Mouse (Mus musculus) CH12.LX (cell line): ENCODE measurements around the gene Rhoa. TPM values are rescaled to one million over a fixed set of nuclear protein-coding genes. Genes with fewer than 3 reads are reported as not detected.

Experiments
- DNase-seq: peaks from one replicate; pipeline ENCODE4 v3.0.0-alpha.2; 2013; ENCODE audit errors: extremely low read depth
- H3K27ac ChIP-seq: 2 replicates; pipeline ENCODE4 v1.5.1; 2012; ENCODE audit warnings: low read depth, mild to moderate bottlenecking, control low read depth, moderate library complexity; ENCODE audit not compliant: insufficient read depth
- H3K27me3 ChIP-seq: replicated peaks from 2 replicates; pipeline ENCODE3; 2012; ENCODE audit warnings: inconsistent platforms
- H3K36me3 ChIP-seq, 2 experiments: replicated peaks in 1 of 2; 2 replicates each; pipeline versions ENCODE3 to v1.6.1; 2012; ENCODE audit warnings: inconsistent platforms in 1 of 2, low read length in 1 of 2, mild to moderate bottlenecking in 1 of 2, mixed read lengths in 1 of 2, moderate library complexity in 1 of 2; ENCODE audit not compliant: control insufficient read depth in 1 of 2, insufficient read depth in 1 of 2
- H3K4me1 ChIP-seq, 2 experiments: 2 replicates each; pipeline ENCODE4 v1.6.1; 2012; ENCODE audit warnings: inconsistent platforms in 1 of 2, moderate library complexity in 1 of 2; ENCODE audit not compliant: insufficient read depth in 2 of 2, control insufficient read depth in 1 of 2
- H3K4me2 ChIP-seq: 2 replicates; pipeline ENCODE4 v1.6.1; 2012; ENCODE audit warnings: low read depth, mild to moderate bottlenecking, control low read depth; ENCODE audit not compliant: poor library complexity, insufficient read depth, severe bottlenecking
- H3K4me3 ChIP-seq, 3 experiments: fragments of 150-350 bp in 1 of 3; sonication (generic) in 1 of 3; replicated peaks in 1 of 3; 2 replicates each; pipeline versions ENCODE3 to v1.5.1; 2011 to 2012; ENCODE audit warnings: low read depth in 2 of 3, low read length in 2 of 3, mild to moderate bottlenecking in 2 of 3, moderate library complexity in 2 of 3, control low read depth in 1 of 3, improper control_type of control experiment in 1 of 3, inconsistent platforms in 1 of 3, mixed read lengths in 1 of 3; ENCODE audit not compliant: poor library complexity in 1 of 3
- H3K79me2 ChIP-seq: replicated peaks from 2 replicates; pipeline ENCODE4 v1.6.1; 2012; ENCODE audit warnings: mild to moderate bottlenecking, moderate library complexity; ENCODE audit not compliant: control insufficient read depth, poor library complexity, insufficient read depth, severe bottlenecking; ENCODE audit errors: extremely low read depth
- H3K9ac ChIP-seq: 2 replicates; pipeline ENCODE4 v1.6.1; 2012; ENCODE audit warnings: low read depth, mild to moderate bottlenecking, control low read depth, moderate library complexity; ENCODE audit not compliant: insufficient read depth
- H3K9me3 ChIP-seq: replicated peaks from 2 replicates; pipeline ENCODE3; 2012; ENCODE audit warnings: low read length, inconsistent platforms, mixed read lengths
- E2F4 ChIP-seq: IDR thresholded peaks from 2 replicates; pipeline ENCODE4 v1.6.1; 2011; ENCODE audit warnings: low read depth, low read length, improper control_type of control experiment; ENCODE audit not compliant: insufficient replicate concordance
- GABPA ChIP-seq: IDR thresholded peaks from 2 replicates; pipeline ENCODE4 v1.6.1; 2012; ENCODE audit warnings: low read depth, low read length, improper control_type of control experiment, inconsistent platforms; ENCODE audit not compliant: insufficient replicate concordance
- HCFC1 ChIP-seq: IDR thresholded peaks from 2 replicates; pipeline ENCODE4 v1.6.1; 2012; ENCODE audit warnings: low read depth, mild to moderate bottlenecking, inconsistent platforms, low read length, improper control_type of control experiment
- KAT2A ChIP-seq: IDR thresholded peaks from 2 replicates; pipeline ENCODE4 v1.6.1; 2012; ENCODE audit warnings: low read length, improper control_type of control experiment, inconsistent platforms; ENCODE audit not compliant: insufficient replicate concordance
- MAX ChIP-seq: IDR thresholded peaks from 2 replicates; pipeline ENCODE4 v1.6.1; 2011; ENCODE audit warnings: low read length, improper control_type of control experiment
- MAZ ChIP-seq: IDR thresholded peaks from 2 replicates; pipeline ENCODE4 v1.6.1; 2012; ENCODE audit warnings: low read depth, mild to moderate bottlenecking, inconsistent platforms, low read length, improper control_type of control experiment, moderate library complexity
- MXI1 ChIP-seq: IDR thresholded peaks from 2 replicates; pipeline ENCODE4 v1.6.1; 2011; ENCODE audit warnings: mild to moderate bottlenecking, low read depth, low read length, improper control_type of control experiment
- MYC ChIP-seq: IDR thresholded peaks from 2 replicates; pipeline ENCODE4 v1.6.1; 2011; ENCODE audit warnings: low read depth, mild to moderate bottlenecking, improper control_type of control experiment, low read length
- POLR2A ChIP-seq: IDR thresholded peaks from 2 replicates; pipeline ENCODE4 v1.6.1; 2011; ENCODE audit warnings: low read depth, mild to moderate bottlenecking, improper control_type of control experiment, low read length
- RAD21 ChIP-seq: IDR thresholded peaks from 2 replicates; pipeline ENCODE4 v1.6.1; 2011; ENCODE audit warnings: low read depth, mild to moderate bottlenecking, low read length, improper control_type of control experiment, moderate library complexity
- RCOR1 ChIP-seq: conservative IDR thresholded peaks from 2 replicates; pipeline ENCODE4 v1.6.1; 2012; ENCODE audit warnings: low read depth, mild to moderate bottlenecking, inconsistent platforms, low read length, improper control_type of control experiment
- SMC3 ChIP-seq: IDR thresholded peaks from 2 replicates; pipeline ENCODE4 v1.6.1; 2011; ENCODE audit warnings: low read depth, low read length, improper control_type of control experiment
- TBP ChIP-seq: conservative IDR thresholded peaks from 2 replicates; pipeline ENCODE4 v1.6.1; 2011; ENCODE audit warnings: low read depth, low read length, improper control_type of control experiment
- TCF12 ChIP-seq: IDR thresholded peaks from 2 replicates; pipeline ENCODE4 v1.6.1; 2014; ENCODE audit warnings: low read depth, mild to moderate bottlenecking, inconsistent platforms, low read length, improper control_type of control experiment
- UBTF ChIP-seq: IDR thresholded peaks from 2 replicates; pipeline ENCODE4 v1.6.1; 2012; ENCODE audit warnings: low read depth, mild to moderate bottlenecking, inconsistent platforms, low read length, improper control_type of control experiment, moderate library complexity
- USF1 ChIP-seq: IDR thresholded peaks from 2 replicates; pipeline ENCODE4 v1.6.1; 2014; ENCODE audit warnings: low read depth, mild to moderate bottlenecking, inconsistent platforms, low read length, improper control_type of control experiment
- ZNF384 ChIP-seq: IDR thresholded peaks from 2 replicates; pipeline ENCODE4 v1.6.1; 2012; ENCODE audit warnings: low read depth, low read length, improper control_type of control experiment, inconsistent platforms
- dilution Hi-C: fragments of 300-500 bp; cut with MboI; formaldehyde crosslinking; loops from 2 replicates; pipeline ENCODE4 v1.14.3; 2020; ENCODE audit warnings: low sequenced_read_pairs; ENCODE audit not compliant: extremely low pct_unique_long_range_greater_than_20kb, extremely low pct_ligation_motif_present
- in situ Hi-C: fragments of 300-500 bp; cut with MboI; formaldehyde crosslinking; loops from 3 replicates; pipeline ENCODE4 v1.14.3; 2019; ENCODE audit warnings: low sequenced_read_pairs, low pct_ligation_motif_present, low pct_unique_long_range_greater_than_20kb, mixed read lengths
- polyA plus RNA-seq: library from polyadenylated mRNA; unstranded; fragments of >175 nt; gene quantifications from 2 replicates; pipeline ENCODE4 v1.2.1, GENCODE M21; 2012; ENCODE audit warnings: low read depth; ENCODE audit not compliant: insufficient read length
- total RNA-seq, 2 experiments: library from RNA; depleted of rRNA; stranded (reverse); fragments of 300-350 nt in 1 of 2; fragments of >200 nt in 1 of 2; gene quantifications; 2 replicates each; pipeline ENCODE4 v1.2.3; 2012 to 2014

The Rhoa gene
- total and polyA plus RNA-seq, 3 experiments, result 84.0 to 308 (median 243) TPM

DNA sequence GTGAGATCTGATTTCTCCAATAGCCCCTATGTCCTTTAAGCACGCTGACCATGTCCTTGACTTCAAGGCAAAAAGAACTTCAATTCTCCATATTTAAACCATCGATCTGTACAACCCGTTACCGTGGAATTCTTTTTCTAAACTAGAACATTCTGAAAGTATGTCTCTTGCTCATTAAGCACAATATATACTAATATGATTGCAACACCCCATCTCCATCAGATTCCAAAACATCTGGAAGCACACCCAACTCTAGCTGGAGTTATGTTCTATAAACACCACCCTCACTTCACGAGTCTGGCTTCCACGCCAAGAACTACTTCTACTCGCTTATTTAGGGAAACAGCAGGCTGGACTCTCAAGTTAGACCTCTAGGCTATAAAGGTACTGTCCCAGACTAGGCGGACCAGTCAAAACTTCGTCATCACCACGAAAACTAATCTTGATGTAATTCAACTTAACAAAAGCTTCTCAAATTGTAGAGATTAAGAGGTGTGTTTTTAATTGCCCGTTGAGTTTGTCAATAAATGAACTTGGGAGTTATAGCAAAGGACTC lies 43.4 kb upstream of the Rhoa start:
- DNase-seq, result no peak
- H3K36me3 ChIP-seq, result no peaks in the 10 kb centered on the region
- TF ChIP-seq KAT2A, result no peak
- TF ChIP-seq MAZ, result no peak
- no peak for TF ChIP-seq USF1
- TF ChIP-seq E2F4, result no peak
- no peak for TF ChIP-seq TCF12
- TF ChIP-seq ZNF384, result no peak
- no peak for TF ChIP-seq GABPA
- no peak for TF ChIP-seq TBP
- TF ChIP-seq SMC3, result no peak
- no peak for TF ChIP-seq RAD21
- TF ChIP-seq POLR2A, result no peak
- TF ChIP-seq RCOR1, result no peak
- TF ChIP-seq MAX, result no peak
- no peak for TF ChIP-seq MYC
- no peak for TF ChIP-seq MXI1
- in situ Hi-C loops (no loop called here), dilution Hi-C loops (no loop called here)
- no peaks in the 10 kb centered on the region for H3K9me3 ChIP-seq
- H3K27ac ChIP-seq, result no peak overlapping the region
- H3K79me2 ChIP-seq, result no peaks in the 10 kb centered on the region
- H3K4me1 ChIP-seq, result peaks cover 2 to 27% of the 10 kb centered on the region in 2 experiments
- peak overlapping the region; percentile 42; the same call in 1 of the 2 replicates for H3K9ac ChIP-seq
- H3K27me3 ChIP-seq, result peaks cover 2% of the 10 kb centered on the region
- H3K4me3 ChIP-seq, result peak overlapping the region; percentile 57 to 83 (median 75)
- peak overlapping the region; percentile 60 for H3K4me2 ChIP-seq

DNA sequence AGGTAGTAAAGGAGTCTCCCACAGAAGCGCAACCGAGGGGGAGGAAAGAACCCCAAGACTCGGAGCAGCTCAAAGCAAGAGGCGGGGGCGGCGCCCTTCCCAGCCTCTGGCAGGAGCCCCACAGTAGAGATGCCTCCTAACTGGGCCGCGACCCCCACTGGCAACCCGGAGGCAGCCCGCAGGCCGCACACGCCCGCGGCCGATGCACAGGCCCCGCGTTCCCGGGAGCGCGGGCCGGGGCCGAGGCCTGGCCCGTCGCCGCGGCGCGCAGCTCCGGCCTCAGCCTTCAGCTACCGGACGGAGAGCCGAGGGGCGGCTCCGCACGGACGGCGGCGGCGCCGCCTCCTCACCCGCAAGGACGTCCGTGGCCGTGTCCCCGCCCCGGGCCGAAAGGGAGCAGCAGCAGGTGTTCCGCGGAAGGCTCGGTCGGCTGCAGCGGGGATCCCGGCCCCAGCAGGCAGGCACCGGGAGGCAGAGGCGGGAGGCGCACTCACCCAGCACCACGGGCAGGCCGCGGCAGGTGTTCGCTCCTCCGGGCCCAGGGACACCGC lies 42.7 kb upstream of the Rhoa start:
- H3K27me3 ChIP-seq, result peaks cover 2% of the 10 kb centered on the region
- dilution Hi-C loops (no loop called here), in situ Hi-C loops (no loop called here)

More for the DNA sequence above, 42.7 kb upstream of the Rhoa start:
- Histone ChIP-seq H3K79me2 (no peaks in the 10 kb centered on the region), H3K9me3 (no peaks in the 10 kb centered on the region), H3K9ac (peak overlapping the region; percentile 42), H3K27ac (no peak overlapping the region)
- no peak for DNase-seq
- TF ChIP-seq UBTF (0 out of 2 replicates have a peak, but pooled peaks have one; percentile 42), MAX (peak; percentile 6; the same call in 1 of the 2 replicates), HCFC1 (no peak)
- TF ChIP-seq, all 38 proteins: peak for 2
- Histone ChIP-seq H3K4me3 (peak overlapping the region; percentile 57 to 83 (median 75)), H3K36me3 (no peaks in the 10 kb centered on the region), H3K4me2 (peak overlapping the region; percentile 60), H3K4me1 (peaks cover 2 to 27% of the 10 kb centered on the region in 2 experiments)
